Mouse (Mus musculus) olfactory bulb, adult 2 months (tissue): Measurements from ENCODE around the gene Pus10. TPM values are rescaled to one million over a fixed set of nuclear protein-coding genes. Genes with fewer than 3 reads are reported as not detected.

ENCODE experiments used
- H3K27ac ChIP-seq: fragments of 200-500 bp; 2 replicates; pipeline ENCODE4 v1.5.1; 2012; ENCODE audit warnings: low read depth, low read length; ENCODE audit not compliant: insufficient read depth
- H3K4me1 ChIP-seq: fragments of 200-500 bp; 2 replicates; pipeline ENCODE4 v1.6.1; 2012; ENCODE audit warnings: low read length; ENCODE audit not compliant: control insufficient read depth, insufficient read depth
- H3K4me3 ChIP-seq: fragments of 200-500 bp; 2 replicates; pipeline ENCODE4 v1.5.1; 2012; ENCODE audit warnings: mild to moderate bottlenecking, low read depth, low read length, moderate library complexity; ENCODE audit not compliant: insufficient read depth
- CTCF ChIP-seq: fragments of 200-500 bp; IDR thresholded peaks from 2 replicates; pipeline ENCODE4 v1.5.1; 2012; ENCODE audit warnings: low read depth, mild to moderate bottlenecking, low read length, moderate library complexity; ENCODE audit not compliant: insufficient read depth
- POLR2A ChIP-seq: fragments of 200-500 bp; IDR thresholded peaks from 2 replicates; pipeline ENCODE4 v1.6.1; 2012; ENCODE audit warnings: mild to moderate bottlenecking, low read depth, low read length, moderate library complexity; ENCODE audit not compliant: insufficient read depth
- WGBS: fragments of 180-500 bp; shearing (Covaris S2); methylation state at CpG from one replicate; pipeline ENCODE4 v1.1.7; 2018; 5-methylcytosine and 5-hydroxymethylcytosine counted together
- polyA plus RNA-seq: library from polyadenylated mRNA; stranded (reverse); fragments of >200 nt; gene quantifications from 2 replicates; pipeline ENCODE4 v1.2.4, GENCODE M21; 2012; ENCODE audit warnings: low replicate concordance; ENCODE audit not compliant: missing spikeins, insufficient read depth, insufficient read length

Gene Pus10
- polyA plus RNA-seq, result not detected in 2 replicates

GRCm38 (mm10) chr11:23665311-23665786 lies at the start of gene Pus10:
Pus10 (plus strand) TSS chr11:23665674.
- H3K4me3 ChIP-seq, result peak within 1 kb of the TSS; percentile 84
- under 1% methylated on average over 40 of the region's 40 CpGs for WGBS
- 0 out of 2 replicates have a peak, but pooled peaks cover 2% of the 10 kb centered on the region for H3K4me1 ChIP-seq
- peak within 1 kb of the TSS; percentile 93 for H3K27ac ChIP-seq
- TF ChIP-seq CTCF (no peak), POLR2A (no peak)

GRCm38 (mm10) chr11:23618995-23619394 lies 46.5 kb upstream of the Pus10 start:
- H3K27ac ChIP-seq, result no peak overlapping the region
- WGBS, result 85% methylated on average over 5 of the region's 5 CpGs
- no peak overlapping the region for H3K4me3 ChIP-seq
- TF ChIP-seq CTCF, result no peak
- no peaks in the 10 kb centered on the region for H3K4me1 ChIP-seq

- TF ChIP-seq CTCF (no peak), POLR2A (no peak)
- no peak overlapping the region for H3K4me3 ChIP-seq
- no peaks in the 10 kb centered on the region for H3K4me1 ChIP-seq
- H3K27ac ChIP-seq, result no peak overlapping the region
Measured at GRCm38 (mm10) chr11:23630664-23631063, 34.8 kb upstream of the Pus10 start.

GRCm38 (mm10) chr11:23632945-23633878 lies 32.3 kb upstream of the Pus10 start, which contains the start of gene 0610010F05Rik:
0610010F05Rik (minus strand) TSS chr11:23633639.
- Histone ChIP-seq H3K27ac (0 out of 2 replicates have a peak within 1 kb of the TSS, but pooled peaks have one; percentile 57), H3K4me1 (no peaks in the 10 kb centered on the region), H3K4me3 (peak within 1 kb of the TSS; percentile 92)
- WGBS, result under 1% methylated on average over 103 of the region's 103 CpGs
- peak; percentile 68 for TF ChIP-seq POLR2A
- TF ChIP-seq CTCF, result no peak

GRCm38 (mm10) chr11:23633879-23634215 lies 31.6 kb upstream of the Pus10 start:
- H3K27ac ChIP-seq, result no peak overlapping the region
- 1% methylated on average over 7 of the region's 7 CpGs for WGBS

GRCm38 (mm10) chr11:23634573-23634972 lies 30.9 kb upstream of the Pus10 start:
- no peak overlapping the region for H3K27ac ChIP-seq
- TF ChIP-seq CTCF (no peak), POLR2A (no peak)
- WGBS, result 66% methylated on average over 8 of the region's 8 CpGs

More at GRCm38 (mm10) chr11:23633879-23634215, 31.6 kb upstream of the Pus10 start:
- no peak for TF ChIP-seq CTCF
- no peak for TF ChIP-seq POLR2A
- Histone ChIP-seq H3K4me3 (peak overlapping the region; percentile 92), H3K4me1 (no peaks in the 10 kb centered on the region)

GRCm38 (mm10) chr11:23647431-23647830 lies 18.0 kb upstream of the Pus10 start:
- Histone ChIP-seq H3K4me1 (no peaks in the 10 kb centered on the region), H3K27ac (no peak overlapping the region), H3K4me3 (no peak overlapping the region)
- TF ChIP-seq POLR2A (no peak), CTCF (no peak)

More at GRCm38 (mm10) chr11:23634573-23634972, 30.9 kb upstream of the Pus10 start:
- H3K4me1 ChIP-seq, result no peaks in the 10 kb centered on the region
- no peak overlapping the region for H3K4me3 ChIP-seq

GRCm38 (mm10) chr11:23647835-23648234 lies 17.6 kb upstream of the Pus10 start:
- TF ChIP-seq POLR2A (no peak), CTCF (no peak)
- 93% methylated on average over 3 of the region's 3 CpGs for WGBS
- no peak overlapping the region for H3K27ac ChIP-seq
- no peaks in the 10 kb centered on the region for H3K4me1 ChIP-seq
- H3K4me3 ChIP-seq, result no peak overlapping the region

GRCm38 (mm10) chr11:23653666-23654065 lies 11.8 kb upstream of the Pus10 start:
- Histone ChIP-seq H3K4me3 (no peak overlapping the region), H3K27ac (no peak overlapping the region), H3K4me1 (no peaks in the 10 kb centered on the region)
- 36% methylated on average over 3 of the region's 3 CpGs for WGBS
- no peak for TF ChIP-seq POLR2A
- TF ChIP-seq CTCF, result no peak
